Mouse (Mus musculus): ENCODE measurements around the gene Ssx9. TPM values are rescaled to one million over a fixed set of nuclear protein-coding genes. Genes with fewer than 3 reads are reported as not detected.
"Not testable (repeated sequence)": the region's sequence is repeated elsewhere in the genome, so short reads cannot be mapped to it uniquely, and the experiment has no call there.

Gene Ssx9
- not detected in 2 replicates for polyA plus RNA-seq (2015; fragmentation: Nextera tagmentation; extraction: Ambion mirVana)

- not testable (repeated sequence) for H3K36me3 ChIP-seq
Measured at GRCm38 (mm10) chrX:8748132-8748531, at the start of gene Ssx9. Gene Ssx9, plus strand, starts transcription at chrX:8748432.

GRCm38 (mm10) chrX:8732907-8733306 is 15.3 kb upstream of the Ssx9 start:
- H3K4me3 ChIP-seq = no peak overlapping the region
- 43% methylated on average over 5 of the region's 5 CpGs for WGBS
- no peak overlapping the region for H3K4me2 ChIP-seq
- no peak overlapping the region for H3K9ac ChIP-seq
- H3K27me3 ChIP-seq = no peaks in the 10 kb centered on the region
- H3K36me3 ChIP-seq = no peaks in the 10 kb centered on the region
- no peaks in the 10 kb centered on the region for H3K4me1 ChIP-seq
- no peak overlapping the region for H3K27ac ChIP-seq
- no peak for ATAC-seq (ENCODE audit: borderline replicate concordance, extremely low read depth, low FRiP score, low TSS enrichment)
- no peaks in the 10 kb centered on the region for H3K9me3 ChIP-seq

More at GRCm38 (mm10) chrX:8748132-8748531, at the start of gene Ssx9:
- H3K4me2 ChIP-seq; H3K9ac ChIP-seq; H3K4me1 ChIP-seq; H3K9me3 ChIP-seq; ATAC-seq (ENCODE audit: borderline replicate concordance, extremely low read depth, low FRiP score, low TSS enrichment); H3K4me3 ChIP-seq; H3K27ac ChIP-seq; H3K27me3 ChIP-seq: not testable (repeated sequence)
- WGBS = 57% methylated on average over 2 of the region's 2 CpGs

- not testable (repeated sequence) for H3K4me2 ChIP-seq; H3K4me1 ChIP-seq; ATAC-seq (ENCODE audit: borderline replicate concordance, extremely low read depth, low FRiP score, low TSS enrichment); H3K27me3 ChIP-seq; H3K4me3 ChIP-seq; H3K27ac ChIP-seq; H3K9ac ChIP-seq; H3K36me3 ChIP-seq; H3K9me3 ChIP-seq
- 74% methylated on average over 4 of the region's 4 CpGs for WGBS
Measured at GRCm38 (mm10) chrX:8803391-8803790, 55.2 kb downstream of the Ssx9 start, which contains the start of gene Ssxb5. Gene Ssxb5, plus strand, starts transcription at chrX:8803691.

Other genes starting within 250 kb of the Ssx9 start
- gene Gm14459, start 223.5 kb upstream of the Ssx9 start, polyA plus RNA-seq (2015; fragmentation: Nextera tagmentation; extraction: Ambion mirVana) = not detected in 2 replicates
- gene Ssxb6, start 200.2 kb upstream of the Ssx9 start, polyA plus RNA-seq (2015; fragmentation: Nextera tagmentation; extraction: Ambion mirVana) = not detected in 2 replicates
- not detected in 2 replicates for gene Ssxb3, start 156.6 kb upstream of the Ssx9 start, polyA plus RNA-seq (2015; fragmentation: Nextera tagmentation; extraction: Ambion mirVana)
- gene Ssxb8, start 57.6 kb upstream of the Ssx9 start, polyA plus RNA-seq (2015; fragmentation: Nextera tagmentation; extraction: Ambion mirVana) = not detected in 2 replicates
- not detected in 2 replicates for gene Ssxb5, start 55.3 kb downstream of the Ssx9 start, polyA plus RNA-seq (2015; fragmentation: Nextera tagmentation; extraction: Ambion mirVana)
- not detected in 2 replicates for gene Gm6592, start 95.6 kb downstream of the Ssx9 start, polyA plus RNA-seq (2015; fragmentation: Nextera tagmentation; extraction: Ambion mirVana)
- not detected in 2 replicates for gene Gm5751, start 125.8 kb downstream of the Ssx9 start, polyA plus RNA-seq (2015; fragmentation: Nextera tagmentation; extraction: Ambion mirVana)
- 5.1 and 5.3 TPM in 2 replicates for gene B630019K06Rik, start 143.9 kb downstream of the Ssx9 start, polyA plus RNA-seq (2015; fragmentation: Nextera tagmentation; extraction: Ambion mirVana)
- not detected in 2 replicates for gene Fthl17b, start 214.5 kb downstream of the Ssx9 start, polyA plus RNA-seq (2015; fragmentation: Nextera tagmentation; extraction: Ambion mirVana)
- gene Fthl17c, start 228.1 kb downstream of the Ssx9 start, polyA plus RNA-seq (2015; fragmentation: Nextera tagmentation; extraction: Ambion mirVana) = not detected in 2 replicates
- gene Fthl17d, start 238.3 kb downstream of the Ssx9 start, polyA plus RNA-seq (2015; fragmentation: Nextera tagmentation; extraction: Ambion mirVana) = not detected in 2 replicates